Mouse (Mus musculus): ENCODE measurements around the gene Fstl4. TPM values are rescaled to one million over a fixed set of nuclear protein-coding genes. Genes with fewer than 3 reads are reported as not detected.

The Fstl4 gene
- polyA plus RNA-seq, 1 experiment from 2014 or later = 5.7 TPM

- Histone ChIP-seq H3K4me2 (no peak overlapping the region), H3K36me3 (no peaks in the 10 kb centered on the region), H3K4me3 (no peak overlapping the region), H3K9ac (no peak overlapping the region), H3K27me3 (no peaks in the 10 kb centered on the region), H3K27ac (no peak overlapping the region), H3K9me3 (replicated peaks) (no peaks in the 10 kb centered on the region), H3K4me1 (replicated peaks) (peaks cover 24% of the 10 kb centered on the region)
- WGBS = 94% methylated on average over 2 of the region's 2 CpGs
- no peak for ATAC-seq (replicated peaks; ENCODE audit: insufficient number of reproducible peaks, insufficient read depth, low FRiP score, low read depth)
Measured at GRCm38 (mm10) chr11:52915648-52916047, 151.2 kb downstream of the Fstl4 start.

GRCm38 (mm10) chr11:52919231-52919960 is 155.0 kb downstream of the Fstl4 start:
- Histone ChIP-seq H3K9me3 (replicated peaks) (no peaks in the 10 kb centered on the region), H3K27me3 (no peaks in the 10 kb centered on the region), H3K9ac (no peak overlapping the region), H3K4me1 (replicated peaks) (peaks cover 13% of the 10 kb centered on the region), H3K4me3 (no peak overlapping the region), H3K27ac (no peak overlapping the region), H3K36me3 (no peaks in the 10 kb centered on the region), H3K4me2 (peak overlapping the region; percentile 6; the same call in 1 of the 2 replicates)
- WGBS = 23% methylated on average over 15 of the region's 15 CpGs
- no peak for ATAC-seq (replicated peaks; ENCODE audit: insufficient number of reproducible peaks, insufficient read depth, low FRiP score, low read depth)

- no peak for ATAC-seq (replicated peaks; ENCODE audit: insufficient number of reproducible peaks, insufficient read depth, low FRiP score, low read depth)
- no peaks in the 10 kb centered on the region for H3K27me3 ChIP-seq
- H3K4me1 ChIP-seq (replicated peaks) = peaks cover 9% of the 10 kb centered on the region
- H3K4me2 ChIP-seq = no peak overlapping the region
- H3K9ac ChIP-seq = no peak overlapping the region
- no peak overlapping the region for H3K4me3 ChIP-seq
- H3K36me3 ChIP-seq = no peaks in the 10 kb centered on the region
- whole genome bisulfite sequencing = 71% methylated on average over 2 of the region's 2 CpGs
- H3K27ac ChIP-seq = no peak overlapping the region
- no peaks in the 10 kb centered on the region for H3K9me3 ChIP-seq (replicated peaks)
Measured at GRCm38 (mm10) chr11:52924196-52924595, 159.8 kb downstream of the Fstl4 start.

GRCm38 (mm10) chr11:52928321-52928720 is 163.9 kb downstream of the Fstl4 start:
- no peaks in the 10 kb centered on the region for H3K9me3 ChIP-seq (replicated peaks)
- no peak overlapping the region for H3K27ac ChIP-seq
- H3K4me1 ChIP-seq (replicated peaks) = no peaks in the 10 kb centered on the region
- H3K9ac ChIP-seq = no peak overlapping the region
- H3K36me3 ChIP-seq = no peaks in the 10 kb centered on the region
- no peak overlapping the region for H3K4me3 ChIP-seq
- no peak for ATAC-seq (replicated peaks; ENCODE audit: insufficient number of reproducible peaks, insufficient read depth, low FRiP score, low read depth)
- no peaks in the 10 kb centered on the region for H3K27me3 ChIP-seq
- 90% methylated on average over 4 of the region's 4 CpGs for WGBS
- no peak overlapping the region for H3K4me2 ChIP-seq

- no peak overlapping the region for H3K4me2 ChIP-seq
- no peaks in the 10 kb centered on the region for H3K9me3 ChIP-seq (replicated peaks)
- H3K4me3 ChIP-seq = no peak overlapping the region
- H3K9ac ChIP-seq = no peak overlapping the region
- ATAC-seq (replicated peaks; ENCODE audit: insufficient number of reproducible peaks, insufficient read depth, low FRiP score, low read depth) = 0 out of 2 replicates have a peak, but pooled peaks have one; percentile 18
- H3K27me3 ChIP-seq = no peaks in the 10 kb centered on the region
- 0 out of 2 replicates have a peak, but pooled peaks cover 7% of the 10 kb centered on the region for H3K4me1 ChIP-seq (replicated peaks)
- no peak overlapping the region for H3K27ac ChIP-seq
- 48% methylated on average over 12 of the region's 12 CpGs for WGBS
- no peaks in the 10 kb centered on the region for H3K36me3 ChIP-seq
Measured at GRCm38 (mm10) chr11:52939336-52940070, 175.1 kb downstream of the Fstl4 start.

- WGBS = 79% methylated on average over 6 of the region's 6 CpGs
- Histone ChIP-seq H3K27ac (no peak overlapping the region), H3K4me2 (no peak overlapping the region), H3K9me3 (replicated peaks) (no peaks in the 10 kb centered on the region), H3K27me3 (no peaks in the 10 kb centered on the region), H3K4me1 (replicated peaks) (0 out of 2 replicates have a peak, but pooled peaks cover 7% of the 10 kb centered on the region), H3K36me3 (no peaks in the 10 kb centered on the region), H3K4me3 (no peak overlapping the region), H3K9ac (no peak overlapping the region)
- no peak for ATAC-seq (replicated peaks; ENCODE audit: insufficient number of reproducible peaks, insufficient read depth, low FRiP score, low read depth)
Measured at GRCm38 (mm10) chr11:52942967-52943366, 178.5 kb downstream of the Fstl4 start.

- no peak overlapping the region for H3K4me3 ChIP-seq
- H3K27me3 ChIP-seq = no peaks in the 10 kb centered on the region
- H3K9ac ChIP-seq = no peak overlapping the region
- no peaks in the 10 kb centered on the region for H3K9me3 ChIP-seq (replicated peaks)
- no peak overlapping the region for H3K4me2 ChIP-seq
- H3K36me3 ChIP-seq = no peaks in the 10 kb centered on the region
- no peaks in the 10 kb centered on the region for H3K4me1 ChIP-seq (replicated peaks)
- no peak overlapping the region for H3K27ac ChIP-seq
- no peak for ATAC-seq (replicated peaks; ENCODE audit: insufficient number of reproducible peaks, insufficient read depth, low FRiP score, low read depth)
- 83% methylated on average over 3 of the region's 3 CpGs for WGBS
Measured at GRCm38 (mm10) chr11:52954995-52955394, 190.6 kb downstream of the Fstl4 start.

- H3K9ac ChIP-seq = no peak overlapping the region
- H3K27ac ChIP-seq = no peak overlapping the region
- 65% methylated on average over 9 of the region's 9 CpGs for WGBS
- no peaks in the 10 kb centered on the region for H3K36me3 ChIP-seq
- H3K4me3 ChIP-seq = no peak overlapping the region
- H3K4me2 ChIP-seq = no peak overlapping the region
- H3K4me1 ChIP-seq (replicated peaks) = peaks cover 20% of the 10 kb centered on the region; the same call in 1 of the 2 replicates
- no peaks in the 10 kb centered on the region for H3K27me3 ChIP-seq
- no peaks in the 10 kb centered on the region for H3K9me3 ChIP-seq (replicated peaks)
- ATAC-seq (replicated peaks; ENCODE audit: insufficient number of reproducible peaks, insufficient read depth, low FRiP score, low read depth) = no peak
Measured at GRCm38 (mm10) chr11:52968809-52969208, 204.4 kb downstream of the Fstl4 start.

- Histone ChIP-seq H3K9me3 (replicated peaks) (no peaks in the 10 kb centered on the region), H3K4me3 (no peak overlapping the region), H3K4me1 (replicated peaks) (peaks cover 20% of the 10 kb centered on the region; the same call in 1 of the 2 replicates), H3K4me2 (no peak overlapping the region), H3K27ac (peak overlapping the region; percentile 70), H3K36me3 (no peaks in the 10 kb centered on the region), H3K9ac (no peak overlapping the region), H3K27me3 (no peaks in the 10 kb centered on the region)
- peak; percentile 69; the same call in 1 of the 2 replicates for ATAC-seq (replicated peaks; ENCODE audit: insufficient number of reproducible peaks, insufficient read depth, low FRiP score, low read depth)
- 46% methylated on average over 6 of the region's 6 CpGs for WGBS
Measured at GRCm38 (mm10) chr11:52970396-52970795, 206.0 kb downstream of the Fstl4 start.

GRCm38 (mm10) chr11:52986986-52987385 is 222.6 kb downstream of the Fstl4 start:
- Histone ChIP-seq H3K27ac (no peak overlapping the region), H3K36me3 (no peaks in the 10 kb centered on the region), H3K27me3 (no peaks in the 10 kb centered on the region), H3K4me3 (no peak overlapping the region), H3K4me2 (no peak overlapping the region), H3K4me1 (replicated peaks) (no peaks in the 10 kb centered on the region), H3K9ac (no peak overlapping the region), H3K9me3 (replicated peaks) (no peaks in the 10 kb centered on the region)
- no peak for ATAC-seq (replicated peaks; ENCODE audit: insufficient number of reproducible peaks, insufficient read depth, low FRiP score, low read depth)
- WGBS = 77% methylated on average over 8 of the region's 8 CpGs

- no peak overlapping the region for H3K4me3 ChIP-seq
- ATAC-seq (replicated peaks; ENCODE audit: insufficient number of reproducible peaks, insufficient read depth, low FRiP score, low read depth) = no peak
- no peak overlapping the region for H3K9ac ChIP-seq
- WGBS = 88% methylated on average over 5 of the region's 5 CpGs
- H3K4me1 ChIP-seq (replicated peaks) = no peaks in the 10 kb centered on the region
- H3K9me3 ChIP-seq (replicated peaks) = no peaks in the 10 kb centered on the region
- H3K27me3 ChIP-seq = no peaks in the 10 kb centered on the region
- no peaks in the 10 kb centered on the region for H3K36me3 ChIP-seq
- no peak overlapping the region for H3K4me2 ChIP-seq
- no peak overlapping the region for H3K27ac ChIP-seq
Measured at GRCm38 (mm10) chr11:52994688-52995087, 230.3 kb downstream of the Fstl4 start.

All from heart, embryonic 15.5 days (tissue).